Mouse (Mus musculus) left cerebral cortex, postnatal 14 days (tissue): ENCODE results near the gene Ttc39a. TPM values are rescaled to one million over a fixed set of nuclear protein-coding genes. Genes with fewer than 3 reads are reported as not detected.
"Not testable (repeated sequence)": the region's sequence is repeated elsewhere in the genome, so short reads cannot be mapped to it uniquely, and the experiment has no call there.

Experiments used
- DNase-seq, 2 experiments: peaks; one replicate each; pipeline ENCODE4 v3.0.0; 2021 to 2022; ENCODE audit warnings: low spot score in 2 of 2, mixed read lengths in 1 of 2
- intact Hi-C: fragments of 180-260 bp; cut with DNase I; formaldehyde crosslinking; loops from one replicate; pipeline ENCODE4 v1.15.1; 2025
- long read RNA-seq, 2 experiments: library from polyadenylated mRNA; stranded (forward); transcript quantifications; one replicate each; pipeline ENCODE4 v2.0.0; 2021
- total RNA-seq, 2 experiments: library from RNA; stranded (reverse); gene quantifications; 2 replicates each; pipeline ENCODE4 v1.2.3; 2021

Gene Ttc39a
- total RNA-seq, result 1 to 10 TPM; 1.2 to 2.0 TPM
- long read RNA-seq, experiment 1, partial matches to known transcripts, result 0 of 5 reads
- long read RNA-seq, experiment 1, other reads (novel, unspliced or antisense), result 3 of 5 reads
- long read RNA-seq, experiment 2, partial matches to known transcripts, result 0 of 3 reads
- long read RNA-seq, experiment 2, other reads (novel, unspliced or antisense), result 3 of 3 reads

- intact Hi-C loops, result no loop called here
- DNase-seq, result peak; percentile 15 to 25
Measured at GRCm38 (mm10) chr4:109406486-109407175, at the start of gene Ttc39a. Gene Ttc39a, plus strand, starts transcription at chr4:109406623.

- intact Hi-C loops, result no loop called here
Measured at GRCm38 (mm10) chr4:109378107-109378506, 28.3 kb upstream of the Ttc39a start.

DNA sequence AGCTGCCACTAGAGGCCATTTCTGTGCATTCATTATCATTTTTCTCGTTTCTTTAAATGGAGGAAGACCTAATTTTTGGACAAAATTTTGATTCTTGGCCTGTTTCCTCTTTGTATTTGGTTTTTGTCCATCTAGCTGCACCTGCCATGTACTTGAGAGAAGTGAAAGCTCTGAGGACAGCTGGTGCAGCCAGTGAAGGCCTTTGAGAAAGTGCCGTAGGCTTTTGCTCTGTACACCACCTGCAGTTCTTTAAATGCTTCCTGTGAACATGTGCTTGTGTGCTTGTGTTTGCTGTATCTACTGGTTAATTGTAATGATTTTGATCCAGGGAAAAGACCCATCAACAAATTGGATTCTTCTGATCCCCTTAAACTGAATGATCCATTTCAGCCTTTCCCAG is 24.0 kb upstream of the Ttc39a start:
- intact Hi-C loops, result no loop called here
- no peak for DNase-seq

More at GRCm38 (mm10) chr4:109378107-109378506, 28.3 kb upstream of the Ttc39a start:
- DNase-seq, result no peak

DNA sequence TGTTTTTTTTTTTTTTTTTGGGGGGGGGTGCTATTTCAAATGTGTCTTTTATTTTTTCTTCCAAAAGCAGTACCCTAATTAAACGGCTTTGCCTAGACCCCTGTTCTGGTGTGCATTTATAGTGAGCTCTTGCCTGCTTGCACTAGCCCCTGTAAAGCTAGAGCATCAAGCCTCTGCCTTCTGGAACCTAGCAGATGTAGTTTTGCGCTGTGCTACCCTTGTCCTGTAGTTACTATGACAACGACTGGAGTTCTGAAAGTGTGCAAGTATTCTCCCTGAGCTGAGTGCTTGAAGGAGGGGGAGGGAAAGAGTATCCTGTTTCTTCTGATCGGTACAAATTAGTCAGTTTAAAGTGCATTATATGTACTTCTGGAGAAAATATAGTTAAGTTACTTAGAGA is 20.8 kb upstream of the Ttc39a start:
- intact Hi-C loops, result no loop called here
- peak in 1 of 2 experiments; percentile 34 for DNase-seq

DNA sequence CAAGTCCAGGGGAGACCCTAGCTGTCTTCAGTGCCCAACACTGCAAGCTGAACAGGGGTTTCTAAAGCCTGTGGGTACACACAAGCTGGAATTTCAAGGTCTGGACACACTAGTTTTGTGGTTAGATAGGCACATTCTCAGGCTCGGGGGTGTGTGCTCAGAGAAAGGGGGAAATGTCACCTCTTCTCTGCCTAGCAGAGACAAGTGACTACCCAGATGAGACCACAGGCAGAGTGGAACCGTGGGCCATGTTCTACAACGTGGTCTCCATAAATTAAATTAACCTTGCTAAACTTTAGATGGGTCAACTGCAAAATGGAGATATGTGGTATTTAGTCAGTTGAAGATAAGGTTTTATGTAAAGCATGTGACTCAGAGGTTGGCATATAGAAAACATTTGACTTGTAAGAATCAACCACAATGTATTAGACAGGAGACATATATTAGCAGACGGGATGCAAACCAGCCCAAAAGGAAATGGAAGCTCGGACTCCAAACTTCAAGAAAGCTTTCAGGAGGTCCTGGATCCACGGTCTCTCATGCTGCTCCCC is 13.1 kb upstream of the Ttc39a start:
- no peak for DNase-seq
- intact Hi-C loops, result no loop called here

DNA sequence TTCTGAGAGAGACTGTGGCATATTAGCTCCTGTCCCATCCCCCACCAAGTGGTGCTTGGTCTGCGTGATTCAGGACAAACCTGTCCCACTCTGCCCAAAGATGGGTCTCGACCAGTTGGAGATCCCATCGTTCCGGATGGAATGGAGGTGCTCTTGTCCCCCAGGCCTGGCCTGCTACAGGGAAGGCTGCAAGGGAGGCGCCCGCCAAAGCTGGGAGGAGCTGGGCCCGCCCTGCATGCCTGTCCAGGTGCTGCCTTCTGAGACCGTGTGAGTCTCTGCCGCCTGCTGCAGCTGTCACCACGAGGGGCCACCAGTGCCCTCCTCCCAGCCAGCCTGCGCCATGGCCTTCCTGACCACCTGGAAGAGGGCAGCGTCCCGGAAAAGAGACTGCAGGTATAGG is 12.5 kb upstream of the Ttc39a start:
- intact Hi-C loops, result no loop called here
- no peak for DNase-seq

GRCm38 (mm10) chr4:109394314-109395074 is 11.9 kb upstream of the Ttc39a start:
- DNase-seq, result no peak
- intact Hi-C loops, result no loop called here

DNA sequence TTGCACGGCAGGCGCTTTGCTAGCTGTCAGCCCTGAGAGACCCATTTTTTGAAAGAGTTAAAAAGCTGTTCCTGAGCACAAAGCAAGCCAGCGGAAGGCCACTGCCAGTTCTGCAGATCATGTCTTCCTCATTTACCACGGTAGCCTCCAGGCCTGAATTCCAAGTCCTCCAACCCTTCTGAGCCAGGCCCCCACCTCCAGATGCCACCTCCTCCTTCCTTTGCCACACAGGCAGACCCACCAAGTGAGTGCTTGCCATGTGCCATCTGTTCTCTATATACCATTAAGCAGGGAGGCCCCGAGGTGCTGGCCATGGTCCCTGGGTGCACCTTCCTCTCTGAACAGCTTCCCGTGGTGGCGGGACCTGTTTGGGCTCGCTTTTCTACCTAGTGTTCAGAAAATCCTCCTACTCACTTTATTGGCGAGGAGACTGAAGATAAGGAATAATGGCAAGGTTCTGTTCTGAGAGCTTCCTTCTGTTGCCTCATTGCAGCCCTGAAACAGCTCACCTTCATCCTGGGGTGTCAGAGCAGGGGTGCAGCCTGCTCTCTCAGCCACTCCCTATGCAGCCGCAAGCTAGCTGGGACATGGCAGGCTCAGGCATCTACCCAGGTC is 6.0 kb upstream of the Ttc39a start:
- DNase-seq, result no peak
- intact Hi-C loops, result no loop called here

DNA sequence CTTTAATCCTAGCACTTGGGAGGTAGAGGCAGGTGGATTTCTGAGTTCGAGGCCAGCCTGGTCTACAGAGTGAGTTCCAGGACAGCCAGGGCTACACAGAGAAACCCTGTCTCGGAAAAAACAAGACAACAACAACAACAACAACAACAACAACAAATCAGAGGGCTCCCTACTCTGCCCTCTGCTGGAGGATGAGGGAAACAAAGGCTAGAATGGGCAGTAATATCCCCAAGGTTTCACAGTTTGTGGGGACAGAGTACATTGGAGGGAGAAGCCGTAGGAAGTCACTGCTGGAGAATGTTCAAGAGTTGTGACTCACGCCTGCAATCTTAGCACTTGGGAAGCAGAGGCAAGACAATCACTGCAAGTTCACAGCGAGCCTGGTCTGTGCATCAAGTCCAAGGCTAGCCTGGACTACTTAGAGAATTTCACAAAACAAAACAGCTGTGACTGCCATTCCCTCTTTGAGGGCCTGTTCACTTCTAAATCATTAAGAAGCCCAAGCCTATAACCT is 5.2 kb upstream of the Ttc39a start:
- no peak for DNase-seq
- intact Hi-C loops, result no loop called here

GRCm38 (mm10) chr4:109404908-109405307 is 1.5 kb upstream of the Ttc39a start:
- DNase-seq, intact Hi-C loops: not testable (repeated sequence)

- no peak for DNase-seq
- intact Hi-C loops, result no loop called here
Measured at GRCm38 (mm10) chr4:109405415-109405814, 1.0 kb upstream of the Ttc39a start.

DNA sequence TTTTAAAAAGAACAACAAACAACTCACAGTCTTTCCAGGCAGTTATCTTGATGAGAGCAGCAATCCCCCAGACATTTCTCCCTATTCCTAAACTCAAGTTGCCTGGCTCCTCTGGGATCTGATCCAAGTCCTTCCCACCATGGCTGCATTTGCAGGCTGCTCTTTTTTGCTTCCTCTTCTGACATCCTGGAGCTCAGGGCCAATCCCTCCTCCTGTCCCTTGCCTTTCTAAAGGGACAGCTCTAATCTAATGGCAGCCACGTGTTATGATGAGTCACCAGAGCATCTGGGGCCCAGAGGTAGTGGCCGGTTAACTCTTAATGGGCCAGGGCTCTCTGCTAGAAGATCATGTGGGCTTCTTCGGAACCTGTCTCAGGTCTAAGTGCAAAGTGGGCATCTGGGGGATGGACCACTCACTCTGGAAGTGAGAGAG is 353 bp upstream of the Ttc39a start:
- peak; percentile 52 to 71 for DNase-seq

GRCm38 (mm10) chr4:109407176-109407520 is 725 bp downstream of the Ttc39a start:
- DNase-seq, result no peak
- intact Hi-C loops, result no loop called here

More for the DNA sequence above, 353 bp upstream of the Ttc39a start:
- intact Hi-C loops, result no loop called here

- DNase-seq, result no peak
- intact Hi-C loops, result no loop called here
Measured at GRCm38 (mm10) chr4:109407701-109408485, 1.5 kb downstream of the Ttc39a start.

GRCm38 (mm10) chr4:109410681-109411376 is 4.4 kb downstream of the Ttc39a start:
- intact Hi-C loops, result no loop called here
- no peak for DNase-seq

GRCm38 (mm10) chr4:109411377-109411967 is 5.0 kb downstream of the Ttc39a start:
- intact Hi-C loops, result no loop called here

DNA sequence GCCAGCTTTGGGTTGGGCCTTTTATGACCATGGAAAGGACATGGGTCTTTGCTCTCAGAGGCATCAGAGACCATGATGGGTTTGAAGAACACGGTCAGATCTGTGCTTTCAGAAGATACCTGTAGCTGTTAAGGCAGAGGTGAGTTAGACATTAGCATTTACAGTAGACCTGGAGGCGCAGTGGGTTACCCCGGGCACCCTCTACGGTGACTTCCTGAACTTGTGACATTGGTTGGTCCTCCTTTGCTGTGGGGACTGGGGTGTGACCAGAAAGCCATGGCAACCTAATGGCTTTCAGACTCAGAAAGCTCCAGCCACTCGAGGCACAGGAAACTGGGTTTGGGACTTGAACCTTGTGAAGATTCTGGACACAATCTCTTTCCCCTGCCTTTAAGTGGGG is 5.8 kb downstream of the Ttc39a start:
- intact Hi-C loops, result no loop called here
- no peak for DNase-seq

More at GRCm38 (mm10) chr4:109411377-109411967, 5.0 kb downstream of the Ttc39a start:
- no peak for DNase-seq

GRCm38 (mm10) chr4:109417998-109418397 is 11.6 kb downstream of the Ttc39a start:
- DNase-seq, result no peak
- intact Hi-C loops, result no loop called here
